Mouse (Mus musculus) forebrain, embryonic 12.5 days (tissue): ENCODE measurements around the gene Sqor. TPM values are rescaled to one million over a fixed set of nuclear protein-coding genes. Genes with fewer than 3 reads are reported as not detected.

Source experiments
- ATAC-seq: fragments of 200-750 bp; cut with Nextera tagmentation; 2 replicates; pipeline ENCODE4 v1.8.0; 2017; ENCODE audit warnings: moderate TSS enrichment; ENCODE audit not compliant: low FRiP score
- H3K27ac ChIP-seq: fragments of 300-500 bp; sonication (generic); 2 replicates; pipeline ENCODE4 v1.5.1; 2016; ENCODE audit warnings: mild to moderate bottlenecking
- H3K27me3 ChIP-seq: fragments of 300-500 bp; sonication (generic); 2 replicates; pipeline ENCODE4 v1.6.1; 2016; ENCODE audit warnings: mild to moderate bottlenecking
- H3K36me3 ChIP-seq: fragments of 300-500 bp; sonication (generic); replicated peaks from 2 replicates; pipeline ENCODE4 v1.6.1; 2016; ENCODE audit warnings: mild to moderate bottlenecking
- H3K4me1 ChIP-seq: fragments of 300-500 bp; sonication (generic); 2 replicates; pipeline ENCODE4 v1.6.1; 2016
- H3K4me2 ChIP-seq: fragments of 300-500 bp; sonication (generic); 2 replicates; pipeline ENCODE4 v1.6.1; 2016; ENCODE audit warnings: mild to moderate bottlenecking, moderate library complexity
- H3K4me3 ChIP-seq: fragments of 300-500 bp; sonication (generic); replicated peaks from 2 replicates; pipeline ENCODE4 v1.5.1; 2016; ENCODE audit warnings: mild to moderate bottlenecking
- H3K9ac ChIP-seq: fragments of 300-500 bp; sonication (generic); 2 replicates; pipeline ENCODE4 v1.6.1; 2016; ENCODE audit warnings: mild to moderate bottlenecking
- H3K9me3 ChIP-seq: fragments of 300-500 bp; sonication (generic); 2 replicates; pipeline ENCODE4 v1.6.1; 2016
- WGBS: fragments of 180-500 bp; shearing (Covaris S2); methylation state at CpG from one replicate; pipeline ENCODE4 v1.1.7; 2016; 5-methylcytosine and 5-hydroxymethylcytosine counted together
- polyA plus RNA-seq: library from polyadenylated mRNA; unstranded; fragments of >200 nt; fragmentation: Nextera tagmentation; extraction: Ambion mirVana; gene quantifications from 2 replicates; pipeline ENCODE4 v1.2.1, GENCODE M21; 2016

Sqor gene
- polyA plus RNA-seq, result 1.8 and 1.9 TPM in 2 replicates

- Histone ChIP-seq H3K4me1 (peaks cover 9% of the 10 kb centered on the region), H3K9ac (peak within 1 kb of the TSS; percentile 59), H3K27ac (no peak within 1 kb of the TSS), H3K36me3 (no peaks in the 10 kb centered on the region), H3K27me3 (peaks cover 38% of the 10 kb centered on the region), H3K9me3 (no peaks in the 10 kb centered on the region), H3K4me3 (peak within 1 kb of the TSS; percentile 47), H3K4me2 (peak within 1 kb of the TSS; percentile 85)
- under 1% methylated on average over 46 of the region's 46 CpGs for WGBS
- peak; percentile 30; the same call in 1 of the 2 replicates for ATAC-seq
Observed at GRCm38 (mm10) chr2:122765071-122765793, at the start of gene Sqor. Gene Sqor, plus strand, starts transcription at chr2:122765237.

GRCm38 (mm10) chr2:122716301-122716842 lies 48.7 kb upstream of the Sqor start:
- Histone ChIP-seq H3K4me1 (no peaks in the 10 kb centered on the region), H3K36me3 (no peaks in the 10 kb centered on the region)
- 88% methylated on average over 3 of the region's 3 CpGs for WGBS

GRCm38 (mm10) chr2:122719232-122719631 lies 45.8 kb upstream of the Sqor start:
- no peak for ATAC-seq
- H3K9me3 ChIP-seq, result no peaks in the 10 kb centered on the region
- H3K9ac ChIP-seq, result no peak overlapping the region

More at GRCm38 (mm10) chr2:122716301-122716842, 48.7 kb upstream of the Sqor start:
- Histone ChIP-seq H3K27me3 (no peaks in the 10 kb centered on the region), H3K9ac (no peak overlapping the region), H3K9me3 (no peaks in the 10 kb centered on the region), H3K4me2 (no peak overlapping the region), H3K4me3 (no peak overlapping the region), H3K27ac (no peak overlapping the region)
- ATAC-seq, result no peak

GRCm38 (mm10) chr2:122720564-122720963 lies 44.5 kb upstream of the Sqor start:
- Histone ChIP-seq H3K4me3 (no peak overlapping the region), H3K27ac (no peak overlapping the region), H3K36me3 (no peaks in the 10 kb centered on the region), H3K4me2 (no peak overlapping the region), H3K9me3 (no peaks in the 10 kb centered on the region), H3K27me3 (no peaks in the 10 kb centered on the region), H3K4me1 (no peaks in the 10 kb centered on the region), H3K9ac (no peak overlapping the region)
- 86% methylated on average over 3 of the region's 3 CpGs for WGBS
- ATAC-seq, result no peak

More at GRCm38 (mm10) chr2:122719232-122719631, 45.8 kb upstream of the Sqor start:
- Histone ChIP-seq H3K27ac (no peak overlapping the region), H3K4me2 (no peak overlapping the region), H3K4me1 (no peaks in the 10 kb centered on the region), H3K36me3 (no peaks in the 10 kb centered on the region), H3K27me3 (no peaks in the 10 kb centered on the region), H3K4me3 (no peak overlapping the region)
- 69% methylated on average over 1 of the region's 1 CpGs for WGBS

GRCm38 (mm10) chr2:122725604-122726003 lies 39.4 kb upstream of the Sqor start:
- no peaks in the 10 kb centered on the region for H3K4me1 ChIP-seq
- H3K36me3 ChIP-seq, result no peaks in the 10 kb centered on the region
- no peaks in the 10 kb centered on the region for H3K27me3 ChIP-seq
- no peak overlapping the region for H3K27ac ChIP-seq
- H3K9me3 ChIP-seq, result no peaks in the 10 kb centered on the region
- ATAC-seq, result no peak
- H3K9ac ChIP-seq, result no peak overlapping the region
- 60% methylated on average over 10 of the region's 10 CpGs for WGBS
- no peak overlapping the region for H3K4me3 ChIP-seq
- H3K4me2 ChIP-seq, result no peak overlapping the region

- Histone ChIP-seq H3K4me2 (no peak overlapping the region), H3K4me1 (no peaks in the 10 kb centered on the region), H3K36me3 (no peaks in the 10 kb centered on the region), H3K9ac (no peak overlapping the region), H3K4me3 (no peak overlapping the region), H3K27ac (no peak overlapping the region), H3K9me3 (no peaks in the 10 kb centered on the region), H3K27me3 (peaks cover 23% of the 10 kb centered on the region)
- WGBS, result 57% methylated on average over 2 of the region's 2 CpGs
- ATAC-seq, result no peak
Observed at GRCm38 (mm10) chr2:122731456-122731855, 33.6 kb upstream of the Sqor start.

GRCm38 (mm10) chr2:122737894-122738830 lies 26.9 kb upstream of the Sqor start, which contains the start of gene Bloc1s6:
Gene Bloc1s6, plus strand, starts transcription at chr2:122738503.
- peaks cover 4% of the 10 kb centered on the region; the same call in 1 of the 2 replicates for H3K36me3 ChIP-seq

GRCm38 (mm10) chr2:122739023-122739422 lies 26.0 kb upstream of the Sqor start:
- Histone ChIP-seq H3K36me3 (peaks cover 7% of the 10 kb centered on the region), H3K9ac (peak overlapping the region; percentile 88), H3K4me3 (peak overlapping the region; percentile 84), H3K4me1 (peaks cover 21% of the 10 kb centered on the region), H3K9me3 (no peaks in the 10 kb centered on the region), H3K27ac (peak overlapping the region; percentile 90), H3K27me3 (peaks cover 13% of the 10 kb centered on the region), H3K4me2 (peak overlapping the region; percentile 72)
- 31% methylated on average over 7 of the region's 7 CpGs for WGBS
- no peak for ATAC-seq

More at GRCm38 (mm10) chr2:122737894-122738830, 26.9 kb upstream of the Sqor start, which contains the start of gene Bloc1s6:
- peak within 1 kb of the TSS; percentile 88 for H3K9ac ChIP-seq
- H3K27ac ChIP-seq, result peak within 1 kb of the TSS; percentile 90
- WGBS, result under 1% methylated on average over 55 of the region's 59 CpGs
- H3K4me1 ChIP-seq, result peaks cover 21% of the 10 kb centered on the region
- peak within 1 kb of the TSS; percentile 84 for H3K4me3 ChIP-seq
- H3K9me3 ChIP-seq, result no peaks in the 10 kb centered on the region
- H3K4me2 ChIP-seq, result peak within 1 kb of the TSS; percentile 72
- peak; percentile 94 for ATAC-seq
- H3K27me3 ChIP-seq, result peaks cover 14% of the 10 kb centered on the region

- Histone ChIP-seq H3K4me3 (no peak overlapping the region), H3K9me3 (no peaks in the 10 kb centered on the region), H3K4me1 (no peaks in the 10 kb centered on the region), H3K36me3 (peaks cover 43% of the 10 kb centered on the region), H3K27me3 (no peaks in the 10 kb centered on the region), H3K9ac (no peak overlapping the region), H3K4me2 (no peak overlapping the region), H3K27ac (no peak overlapping the region)
- ATAC-seq, result no peak
- 85% methylated on average over 9 of the region's 9 CpGs for WGBS
Observed at GRCm38 (mm10) chr2:122746461-122746860, 18.6 kb upstream of the Sqor start.

GRCm38 (mm10) chr2:122753739-122754343 lies 11.2 kb upstream of the Sqor start:
- H3K4me3 ChIP-seq, result no peak overlapping the region
- WGBS, result 16% methylated on average over 7 of the region's 7 CpGs
- H3K9me3 ChIP-seq, result no peaks in the 10 kb centered on the region
- no peaks in the 10 kb centered on the region for H3K36me3 ChIP-seq
- peak; percentile 70; the same call in 1 of the 2 replicates for ATAC-seq
- no peak overlapping the region for H3K4me2 ChIP-seq
- no peak overlapping the region for H3K27ac ChIP-seq
- H3K27me3 ChIP-seq, result no peaks in the 10 kb centered on the region; the same call in 1 of the 2 replicates
- no peaks in the 10 kb centered on the region for H3K4me1 ChIP-seq
- no peak overlapping the region for H3K9ac ChIP-seq

GRCm38 (mm10) chr2:122759791-122760190 lies 5.2 kb upstream of the Sqor start:
- no peak overlapping the region for H3K4me3 ChIP-seq
- 88% methylated on average over 1 of the region's 1 CpGs for WGBS
- no peaks in the 10 kb centered on the region for H3K36me3 ChIP-seq
- H3K4me2 ChIP-seq, result no peak overlapping the region
- H3K27ac ChIP-seq, result no peak overlapping the region
- ATAC-seq, result no peak
- H3K9me3 ChIP-seq, result no peaks in the 10 kb centered on the region
- no peak overlapping the region for H3K9ac ChIP-seq
- H3K4me1 ChIP-seq, result peaks cover under 1% of the 10 kb centered on the region; the same call in 1 of the 2 replicates
- peaks cover 20% of the 10 kb centered on the region for H3K27me3 ChIP-seq
